Mouse (Mus musculus) mesoderm, embryonic 11.5 days (tissue): ENCODE measurements around the gene Fzd5.

Source experiments
- DNase-seq: peaks from one replicate; pipeline ENCODE4 v3.0.0-alpha.2; 2012; ENCODE audit warnings: low read depth, low spot score

Gene Fzd5

DNA sequence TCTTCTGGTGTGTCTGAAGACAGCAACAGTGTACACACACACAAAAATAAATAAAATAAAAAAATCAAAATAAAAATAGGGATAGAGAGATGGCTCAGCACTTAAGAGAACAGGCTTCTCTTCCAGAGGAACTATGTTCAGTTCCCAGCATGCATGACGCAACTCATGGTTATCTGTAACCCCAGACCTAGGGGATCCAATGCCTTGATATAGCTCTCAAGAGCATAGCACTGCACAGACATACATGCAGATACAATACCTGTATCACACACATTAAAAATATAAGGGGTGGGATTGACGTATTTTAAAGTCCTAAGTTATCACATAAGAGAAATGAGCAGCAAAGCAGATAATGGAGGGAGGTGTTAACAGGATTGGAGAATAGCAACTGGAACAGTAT is 53.1 kb downstream of the Fzd5 start:
- no peak for DNase-seq

DNA sequence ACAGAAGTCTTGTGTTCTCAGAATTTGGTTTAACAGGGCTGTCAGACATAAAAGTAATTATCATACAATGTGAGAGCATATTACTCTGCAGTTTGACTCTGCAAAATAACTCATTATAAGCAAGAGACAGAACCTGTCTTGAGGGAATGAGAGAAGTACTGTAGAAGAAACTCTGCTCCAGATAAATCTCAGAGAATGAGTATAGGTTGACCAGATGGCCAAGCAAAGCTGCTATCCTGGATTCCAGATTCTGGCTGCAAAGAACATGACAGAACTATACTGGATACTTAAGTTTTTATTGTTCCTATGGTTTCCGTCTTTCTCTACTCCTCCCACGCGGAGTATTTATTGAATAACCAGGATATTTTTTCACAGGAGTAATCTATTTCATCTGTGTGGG is 54.5 kb downstream of the Fzd5 start:
- DNase-seq, result no peak

GRCm38 (mm10) chr1:64681499-64681898 is 56.1 kb downstream of the Fzd5 start:
- DNase-seq, result no peak
